Mouse (Mus musculus) cerebellum, adult 18-20 months (tissue): ENCODE results near the gene Smim20.
A peak's percentile ranks its signal among the peaks of the same experiment; 100 is the strongest.

Source experiments
- DNase-seq, 2 experiments: peaks; one replicate each; pipeline ENCODE4 v3.0.0; 2021

The Smim20 gene

GRCm38 (mm10) chr5:53266931-53267853 is at the start of gene Smim20:
Gene Smim20 (plus strand): TSS chr5:53267083.
- peak; percentile 87 to 90 for DNase-seq

GRCm38 (mm10) chr5:53225434-53225833 is 41.4 kb upstream of the Smim20 start:
- DNase-seq, result no peak

- no peak for DNase-seq
These were observed 36.3 kb upstream of the Smim20 start for GRCm38 (mm10) chr5:53230560-53230959.

- DNase-seq, result no peak
These were observed 31.3 kb upstream of the Smim20 start for GRCm38 (mm10) chr5:53235551-53235950.

GRCm38 (mm10) chr5:53236136-53236535 is 30.7 kb upstream of the Smim20 start:
- DNase-seq, result peak; percentile 33 to 40

GRCm38 (mm10) chr5:53236749-53237148 is 30.1 kb upstream of the Smim20 start:
- DNase-seq, result no peak

GRCm38 (mm10) chr5:53238761-53239160 is 28.1 kb upstream of the Smim20 start:
- DNase-seq, result no peak

- DNase-seq, result no peak
These were observed 27.7 kb upstream of the Smim20 start for GRCm38 (mm10) chr5:53239189-53239588.

- no peak for DNase-seq
These were observed 26.9 kb upstream of the Smim20 start for GRCm38 (mm10) chr5:53239831-53240440.

- DNase-seq, result no peak
These were observed 25.8 kb upstream of the Smim20 start for GRCm38 (mm10) chr5:53241109-53241508.

- DNase-seq, result no peak
These were observed 24.9 kb upstream of the Smim20 start for GRCm38 (mm10) chr5:53241963-53242362.

- DNase-seq, result no peak
These were observed 23.9 kb upstream of the Smim20 start for GRCm38 (mm10) chr5:53242865-53243499.

- no peak for DNase-seq
These were observed 22.9 kb upstream of the Smim20 start for GRCm38 (mm10) chr5:53243933-53244332.

- DNase-seq, result no peak
These were observed 18.4 kb upstream of the Smim20 start for GRCm38 (mm10) chr5:53248499-53248898.

- no peak for DNase-seq
These were observed 17.3 kb upstream of the Smim20 start for GRCm38 (mm10) chr5:53249431-53250061.

GRCm38 (mm10) chr5:53254154-53254553 is 12.7 kb upstream of the Smim20 start:
- no peak for DNase-seq

GRCm38 (mm10) chr5:53254821-53255220 is 12.1 kb upstream of the Smim20 start:
- DNase-seq, result no peak

GRCm38 (mm10) chr5:53258038-53258786 is 8.7 kb upstream of the Smim20 start:
- DNase-seq, result peak; percentile 34 to 50

- DNase-seq, result no peak
These were observed 7.0 kb upstream of the Smim20 start for GRCm38 (mm10) chr5:53259894-53260293.

- DNase-seq, result no peak
These were observed 4.9 kb upstream of the Smim20 start for GRCm38 (mm10) chr5:53261999-53262398.

- DNase-seq, result no peak
These were observed 2.8 kb upstream of the Smim20 start for GRCm38 (mm10) chr5:53264061-53264460.

- DNase-seq, result no peak
These were observed 1.1 kb upstream of the Smim20 start for GRCm38 (mm10) chr5:53265740-53266139.
